Mouse (Mus musculus): ENCODE results near the gene Pgpep1l. TPM values are rescaled to one million over a fixed set of nuclear protein-coding genes. Genes with fewer than 3 reads are reported as not detected.

Pgpep1l gene
- polyA plus RNA-seq, 1 experiment = not detected

- peaks cover 11% of the 10 kb centered on the region for H3K36me3 ChIP-seq (ENCODE audit: control insufficient read depth, insufficient read depth, low read length)
- no peak overlapping the region for H3K27ac ChIP-seq (ENCODE audit: insufficient read depth, low read depth, low read length)
- no peaks in the 10 kb centered on the region for H3K4me1 ChIP-seq (ENCODE audit: control insufficient read depth, insufficient read depth, insufficient read length, low read length)
- TF ChIP-seq POLR2A (IDR thresholded peaks at IDR 0.05; ENCODE audit: low read depth, low read length) (no peak), CTCF (IDR thresholded peaks at IDR 0.05; ENCODE audit: extremely low read depth, insufficient read length, insufficient replicate concordance, low read depth, low read length) (no peak)
- no peaks in the 10 kb centered on the region for H3K27me3 ChIP-seq (ENCODE audit: control insufficient read depth, insufficient read depth, low read length)
- no peak overlapping the region for H3K4me3 ChIP-seq (ENCODE audit: low read depth, low read length)
- 80% methylated on average over 15 of the region's 15 CpGs for WGBS
These were observed 69.9 kb downstream of the Pgpep1l start for GRCm38 (mm10) chr7:68193958-68194695.

- Histone ChIP-seq H3K36me3 (ENCODE audit: control insufficient read depth, insufficient read depth, low read length) (peaks cover 11% of the 10 kb centered on the region), H3K27ac (ENCODE audit: insufficient read depth, low read depth, low read length) (no peak overlapping the region), H3K4me3 (ENCODE audit: low read depth, low read length) (no peak overlapping the region), H3K4me1 (ENCODE audit: control insufficient read depth, insufficient read depth, insufficient read length, low read length) (no peaks in the 10 kb centered on the region), H3K27me3 (ENCODE audit: control insufficient read depth, insufficient read depth, low read length) (no peaks in the 10 kb centered on the region)
- WGBS = 86% methylated on average over 13 of the region's 13 CpGs
- no peak for TF ChIP-seq CTCF (IDR thresholded peaks at IDR 0.05; ENCODE audit: extremely low read depth, insufficient read length, insufficient replicate concordance, low read depth, low read length)
- TF ChIP-seq POLR2A (IDR thresholded peaks at IDR 0.05; ENCODE audit: low read depth, low read length) = no peak
These were observed 74.2 kb downstream of the Pgpep1l start for GRCm38 (mm10) chr7:68189691-68190456.

- Histone ChIP-seq H3K4me3 (ENCODE audit: low read depth, low read length) (no peak overlapping the region), H3K27ac (ENCODE audit: insufficient read depth, low read depth, low read length) (no peak overlapping the region), H3K4me1 (ENCODE audit: control insufficient read depth, insufficient read depth, insufficient read length, low read length) (no peaks in the 10 kb centered on the region), H3K27me3 (ENCODE audit: control insufficient read depth, insufficient read depth, low read length) (no peaks in the 10 kb centered on the region), H3K36me3 (ENCODE audit: control insufficient read depth, insufficient read depth, low read length) (peaks cover 7% of the 10 kb centered on the region)
- 67% methylated on average over 6 of the region's 6 CpGs for WGBS
- no peak for TF ChIP-seq CTCF (IDR thresholded peaks at IDR 0.05; ENCODE audit: extremely low read depth, insufficient read length, insufficient replicate concordance, low read depth, low read length)
- TF ChIP-seq POLR2A (IDR thresholded peaks at IDR 0.05; ENCODE audit: low read depth, low read length) = no peak
These were observed 74.8 kb downstream of the Pgpep1l start for GRCm38 (mm10) chr7:68189211-68189610.

Other genes starting within 250 kb of the Pgpep1l start
- 1.8 and 3.8 TPM in 2 replicates for gene Fam169b, start 9.6 kb upstream of the Pgpep1l start, polyA plus RNA-seq (2012; rRNA removed)

All from small intestine, adult 2 months (tissue).